Mouse (Mus musculus) testis, adult 2 months (tissue): ENCODE measurements at regions not wholly inside any gene's neighbourhood (a gene's known extent, or its start where the extent isn't known, plus 50 kb on each side); places are given as distances from the start of the nearest gene placed in this dataset.

Experiments used
- CTCF ChIP-seq: fragments of 200-500 bp; IDR thresholded peaks from 2 replicates; pipeline ENCODE4 v1.5.1; 2012; ENCODE audit warnings: low read depth, mild to moderate bottlenecking, inconsistent platforms, low read length, moderate library complexity; ENCODE audit not compliant: control insufficient read depth, insufficient read depth, insufficient replicate concordance
- POLR2A ChIP-seq: fragments of 200-500 bp; IDR thresholded peaks from 2 replicates; pipeline ENCODE4 v1.6.1; 2012; ENCODE audit warnings: low read depth, mild to moderate bottlenecking, inconsistent platforms, low read length, moderate library complexity; ENCODE audit not compliant: control insufficient read depth

GRCm38 (mm10) chr13:44250474-44251201 is 466.1 kb downstream of the Cd83 start:
- no peak for TF ChIP-seq POLR2A
- no peak for TF ChIP-seq CTCF
